In the genomic region with DNA sequence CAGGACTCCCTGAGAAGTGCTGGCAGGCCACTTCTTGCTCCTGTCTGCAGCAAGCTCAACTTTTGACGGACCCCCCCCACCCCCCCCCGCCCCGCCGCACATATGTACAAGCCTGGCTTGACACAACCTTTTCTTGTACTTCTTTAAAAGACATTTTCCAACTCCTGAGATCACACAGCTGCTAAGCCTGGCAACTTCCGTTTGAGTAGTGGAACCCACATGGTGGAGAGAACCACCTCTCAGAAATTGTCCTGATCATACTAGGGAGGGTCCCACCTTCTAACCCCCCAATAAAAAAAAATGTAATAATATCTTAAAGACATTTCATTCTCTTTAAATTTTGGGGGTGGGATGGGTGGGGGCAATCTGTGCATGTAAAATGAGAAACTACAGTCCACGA, we compare ENCODE assay signal across 1 mouse cellular context.
TF ChIP-seq lines count a peak whose summit lies in the region.

No protein-coding gene starts in this region.

TF ChIP-seq in CH12.LX, 34 proteins besides CTCF, POLR2A, EP300 and RAD21 (continued from another document):
- TF ChIP-seq TBP (conservative IDR thresholded peaks at IDR 0.05; ENCODE audit: low read depth, low read length) (no peak), SIN3A (IDR thresholded peaks at IDR 0.05; ENCODE audit: low read length) (no peak)
TF ChIP-seq in CH12.LX: peak in this region for 4.
